Mouse (Mus musculus) c-Kit-positive CD71-positive TER-119-positive erythroid progenitor cells, embryonic 14.5 days (primary cell): Measurements from ENCODE around the gene Fbxl14.

Source experiments
- DNase-seq: peaks from one replicate; pipeline ENCODE4 v3.0.0-alpha.2; 2013; ENCODE audit warnings: low spot score

The Fbxl14 gene

GRCm38 (mm10) chr6:119492630-119493014, 13.2 kb downstream of the Fbxl14 start:
- no peak for DNase-seq

- no peak for DNase-seq
Observed at GRCm38 (mm10) chr6:119499271-119499670, 19.8 kb downstream of the Fbxl14 start.

GRCm38 (mm10) chr6:119500086-119500485, 20.6 kb downstream of the Fbxl14 start:
- DNase-seq = no peak

- DNase-seq = no peak
Observed at GRCm38 (mm10) chr6:119502031-119502430, 22.6 kb downstream of the Fbxl14 start.

DNA sequence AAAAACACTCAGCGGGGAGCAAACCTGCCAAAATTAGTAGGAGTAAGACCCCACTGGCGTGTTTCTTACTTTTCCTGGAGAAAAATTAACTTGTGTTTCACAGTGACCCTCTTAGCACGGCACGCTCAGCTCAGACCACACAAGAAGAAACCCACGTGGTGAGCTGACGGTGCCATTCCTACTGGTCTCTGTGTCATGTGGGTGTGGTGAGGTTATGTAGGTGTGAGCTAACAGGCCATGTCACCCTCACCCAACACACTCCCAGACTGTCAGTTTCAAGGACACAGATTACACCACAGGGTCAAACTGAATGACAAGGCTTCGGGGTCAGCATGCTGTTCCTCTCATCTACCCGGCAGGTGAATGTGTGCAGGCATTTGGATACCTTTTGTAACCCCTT, 25.3 kb downstream of the Fbxl14 start:
- DNase-seq = no peak

- no peak for DNase-seq
Observed at GRCm38 (mm10) chr6:119505525-119506225, 26.2 kb downstream of the Fbxl14 start.

DNA sequence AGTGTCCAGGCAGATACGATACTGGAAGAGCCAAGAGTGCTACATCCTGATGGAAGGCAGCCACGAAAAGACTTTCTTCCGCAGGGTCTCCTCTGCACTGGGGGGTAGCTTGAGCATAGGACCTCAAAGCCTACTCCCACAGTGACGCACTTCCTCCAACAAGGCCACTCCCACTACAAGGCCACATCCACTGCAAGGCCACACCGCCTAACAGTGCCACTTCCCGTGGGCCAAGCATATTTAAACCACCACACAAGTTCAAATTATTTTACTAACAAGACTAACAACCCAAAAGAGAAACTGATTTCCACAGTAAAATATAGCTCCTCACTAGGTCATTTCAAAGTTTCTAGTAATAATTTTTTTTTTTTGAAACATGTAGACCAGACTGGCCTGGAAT, 28.8 kb downstream of the Fbxl14 start:
- DNase-seq = no peak

DNA sequence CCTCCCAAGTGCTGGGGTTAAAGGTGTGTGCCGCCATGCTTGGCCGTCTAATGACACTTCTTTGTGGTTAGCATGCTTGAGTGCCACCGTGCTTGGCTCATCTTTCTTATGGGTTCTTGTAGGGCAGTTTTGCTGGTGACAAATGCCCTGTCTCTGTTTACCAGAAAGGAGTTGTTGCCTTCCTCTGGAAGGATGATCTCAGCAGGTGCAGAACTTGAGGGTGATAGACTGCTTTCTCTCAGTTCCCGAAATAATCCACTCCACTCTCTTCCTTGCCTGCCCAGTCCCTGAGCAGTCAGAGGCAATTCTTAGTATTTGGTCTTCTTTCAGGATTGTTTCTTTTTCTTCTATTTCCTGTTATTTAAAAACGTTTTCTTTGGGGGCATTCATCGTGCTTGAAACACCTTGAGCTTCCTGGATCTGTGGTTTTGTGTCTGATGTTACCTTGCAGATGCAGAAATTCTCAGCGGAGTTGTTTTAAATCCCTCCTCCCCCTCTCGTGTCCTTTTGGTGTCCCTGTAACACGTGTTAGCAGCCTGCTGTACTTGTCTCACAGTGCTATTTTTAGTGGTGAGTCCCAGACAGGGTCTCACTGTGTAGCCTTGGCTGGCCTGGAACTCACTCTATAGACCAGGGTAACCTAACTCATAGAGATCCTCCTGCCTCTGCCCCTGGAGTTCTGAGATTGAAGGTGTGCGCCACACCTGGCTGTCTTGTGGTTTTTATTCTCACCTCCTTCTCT, 29.3 kb downstream of the Fbxl14 start:
- no peak for DNase-seq

DNA sequence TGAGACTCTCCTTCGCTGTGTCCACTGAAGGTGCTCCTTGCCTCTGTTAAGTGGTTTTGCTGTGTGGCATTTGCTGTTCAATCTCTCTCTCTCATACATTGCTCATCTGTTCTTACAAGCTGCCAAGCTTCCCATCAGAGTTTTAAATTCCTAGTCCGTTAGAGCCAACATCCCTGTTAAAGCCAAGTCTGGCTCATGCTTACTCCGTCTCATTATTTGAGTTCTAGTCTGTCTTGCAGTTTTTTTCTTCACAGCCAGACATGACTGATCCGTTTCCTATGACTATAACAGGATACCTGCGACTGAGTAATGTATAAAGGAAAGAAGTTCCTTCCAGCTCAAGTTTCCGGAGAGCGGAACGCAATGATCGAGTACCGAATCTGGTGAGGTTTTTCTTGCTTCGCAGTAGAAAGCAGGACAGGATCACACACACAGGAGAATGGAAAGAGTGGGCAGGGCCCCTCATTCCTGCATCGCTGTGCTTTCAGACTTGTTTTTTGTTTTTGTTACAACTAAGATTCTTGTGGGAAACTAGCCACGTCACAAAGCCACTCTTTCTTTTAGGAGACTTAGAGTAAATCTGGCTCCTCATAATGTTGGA, 30.1 kb downstream of the Fbxl14 start:
- no peak for DNase-seq

DNA sequence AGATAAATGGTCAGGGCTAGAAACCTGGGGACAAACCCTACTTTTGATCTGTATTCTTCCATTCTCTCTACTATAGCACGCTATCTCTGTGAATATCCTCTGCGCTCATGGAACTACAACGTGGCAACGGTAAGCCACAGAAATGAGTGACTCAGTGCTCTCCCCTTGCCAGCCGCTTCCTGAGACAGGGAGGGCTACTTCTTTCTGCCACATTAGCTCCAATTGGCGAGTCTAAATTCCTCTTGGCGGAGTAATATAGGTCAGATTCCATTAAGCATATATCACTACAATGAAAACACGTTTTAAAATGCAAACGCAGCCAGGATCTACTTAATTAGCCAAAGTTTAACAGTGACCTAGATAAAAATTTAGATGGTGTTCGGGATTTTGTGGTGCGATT, 33.2 kb downstream of the Fbxl14 start:
- no peak for DNase-seq

DNA sequence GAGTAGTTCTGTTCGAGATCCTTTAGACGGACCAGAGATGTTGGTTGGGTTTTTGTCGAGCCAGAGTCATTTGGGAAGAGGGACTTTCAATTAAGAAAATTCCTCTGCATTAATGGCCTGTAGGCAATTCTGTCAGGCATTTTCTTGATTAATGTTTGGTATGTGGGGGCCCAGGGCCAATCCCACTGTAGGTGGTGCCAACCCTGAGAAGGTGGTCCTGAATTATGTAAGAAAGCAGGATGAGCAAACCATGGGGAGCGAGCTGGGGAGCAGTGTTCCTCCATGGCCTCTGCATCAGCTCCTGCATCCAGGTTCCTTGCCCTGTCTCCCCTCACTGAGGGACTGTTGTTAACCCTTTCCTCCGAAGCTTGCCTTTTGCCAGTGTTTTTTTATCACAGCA, 34.0 kb downstream of the Fbxl14 start:
- DNase-seq = no peak

DNA sequence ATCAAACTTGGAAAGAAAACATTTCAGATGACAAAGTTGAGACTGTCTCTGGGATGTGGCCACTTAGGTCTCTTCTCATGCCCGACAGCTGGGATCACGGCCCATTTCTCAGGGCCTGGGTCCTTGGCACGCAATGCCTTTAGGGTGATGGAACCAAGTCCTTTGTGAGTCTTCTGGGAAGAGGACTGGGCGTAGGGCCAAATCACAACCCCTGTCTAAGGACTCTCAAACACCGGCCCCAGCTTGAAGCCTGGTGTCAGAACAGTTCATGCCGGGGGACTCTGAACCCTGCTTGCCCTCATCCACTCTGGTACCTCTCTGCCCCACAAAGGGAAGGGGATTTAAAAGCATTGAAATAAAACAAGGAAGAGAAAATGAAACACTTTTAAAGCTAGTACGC, 34.6 kb downstream of the Fbxl14 start:
- DNase-seq = no peak

GRCm38 (mm10) chr6:119520731-119521130, 41.3 kb downstream of the Fbxl14 start:
- DNase-seq = no peak

GRCm38 (mm10) chr6:119521482-119521900, 42.0 kb downstream of the Fbxl14 start:
- DNase-seq = no peak

DNA sequence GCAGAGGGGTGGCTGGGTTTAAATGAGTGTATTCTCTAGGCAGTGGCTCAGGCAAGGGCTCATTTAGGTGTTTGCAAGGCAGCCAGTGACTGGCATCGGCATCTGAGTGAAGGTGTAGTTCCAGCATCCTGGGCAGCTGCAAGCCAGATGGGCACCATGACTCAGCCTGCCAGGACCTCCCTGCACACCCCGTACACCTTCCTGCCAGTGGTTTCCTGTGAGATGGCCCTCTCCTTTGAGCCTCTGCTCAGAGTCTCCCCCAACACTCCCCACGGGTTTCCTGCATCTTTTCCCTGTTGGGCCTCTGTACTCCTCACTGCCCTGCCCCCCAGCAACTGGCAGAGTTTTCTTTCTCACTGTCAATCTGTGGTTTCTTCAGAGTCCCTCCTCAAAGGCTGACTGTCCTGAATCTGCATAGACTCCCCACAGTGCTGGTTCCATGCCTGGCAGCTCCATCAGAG, 42.5 kb downstream of the Fbxl14 start:
- DNase-seq = no peak

GRCm38 (mm10) chr6:119526498-119526897, 47.0 kb downstream of the Fbxl14 start:
- DNase-seq = no peak

DNA sequence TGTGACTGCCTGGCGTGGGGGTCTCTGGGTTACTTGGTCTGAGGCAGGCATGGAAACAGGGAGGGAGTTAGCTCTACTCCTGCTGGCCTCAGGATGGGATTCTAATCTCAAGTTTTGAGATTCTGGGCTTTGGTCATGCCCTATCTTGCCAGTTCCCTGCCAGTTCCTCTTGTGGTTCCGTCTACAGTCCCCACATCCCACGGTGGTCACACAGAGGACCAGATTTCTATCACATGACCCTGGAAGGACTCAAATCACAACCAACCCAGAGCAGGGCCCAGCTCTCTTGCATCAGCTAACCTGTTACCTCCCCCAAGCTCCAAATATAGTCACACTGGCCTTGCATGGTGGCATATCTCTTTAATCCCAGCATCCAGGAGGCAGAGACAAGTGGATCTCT, 50.2 kb downstream of the Fbxl14 start:
- DNase-seq = no peak
